Mouse (Mus musculus): ENCODE measurements around the gene Clca1. TPM values are rescaled to one million over a fixed set of nuclear protein-coding genes. Genes with fewer than 3 reads are reported as not detected.

Clca1 gene
- total and polyA plus RNA-seq, 3 experiments = 0.04 to 1.3 (median 0.30) TPM

DNA sequence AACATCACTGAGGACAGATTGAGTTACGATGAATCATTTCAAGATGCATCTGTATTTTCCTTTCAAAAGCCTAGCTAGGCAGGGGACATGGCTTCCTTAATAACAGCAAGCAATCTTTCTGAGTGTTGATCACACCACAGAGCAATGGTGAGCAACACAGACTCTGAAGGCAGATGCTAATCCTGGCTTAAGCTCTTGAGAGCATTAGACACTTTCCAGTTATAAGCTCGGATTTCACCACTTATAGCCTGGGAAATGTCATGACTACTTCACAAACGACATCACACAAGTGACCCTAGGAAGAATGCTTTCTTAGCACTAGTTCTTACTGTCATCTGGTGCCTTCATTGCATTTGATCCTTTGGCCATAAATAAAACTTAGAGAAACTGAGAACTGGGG is 4.5 kb downstream of the Clca1 start:
- H3K9ac ChIP-seq (ENCODE audit: insufficient read depth, low read depth) = no peak overlapping the region
- TF ChIP-seq SIN3A (IDR thresholded peaks at IDR 0.05; ENCODE audit: low read length) (no peak), BHLHE40 (IDR thresholded peaks at IDR 0.05; ENCODE audit: low read depth, low read length) (no peak), KAT2A (IDR thresholded peaks at IDR 0.05; ENCODE audit: insufficient replicate concordance, low read length) (no peak), ZNF384 (IDR thresholded peaks at IDR 0.05; ENCODE audit: low read depth, low read length) (no peak), ZMIZ1 (IDR thresholded peaks at IDR 0.05; ENCODE audit: low read depth, low read length) (no peak), NELFE (IDR thresholded peaks at IDR 0.05; ENCODE audit: low read depth, low read length) (no peak), HCFC1 (IDR thresholded peaks at IDR 0.05; ENCODE audit: low read depth, low read length) (no peak)
- no peaks in the 10 kb centered on the region for H3K36me3 ChIP-seq (replicated peaks in 1 of 2; ENCODE audit: control insufficient read depth in 1 of 2, insufficient read depth in 1 of 2, low read length in 1 of 2)
- peaks cover 0 to 12% of the 10 kb centered on the region in 2 experiments; a peak in 2 of 4 replicates for H3K4me1 ChIP-seq (ENCODE audit: control insufficient read depth in 1 of 2, insufficient read depth in 2 of 2)
- H3K27me3 ChIP-seq (replicated peaks) = no peaks in the 10 kb centered on the region
- H3K27ac ChIP-seq (ENCODE audit: insufficient read depth, low read depth) = no peak overlapping the region
- dilution Hi-C loops (cut with MboI; ENCODE audit: extremely low pct_ligation_motif_present, extremely low pct_unique_long_range_greater_than_20kb, low sequenced_read_pairs) (no loop called here), in situ Hi-C loops (cut with MboI; ENCODE audit: low pct_ligation_motif_present, low pct_unique_long_range_greater_than_20kb, low sequenced_read_pairs) (loop anchor here (5.0 kb wide), 1 partner anchor 69 kb away; the partner anchor contains the start of gene Clca2)
- no peaks in the 10 kb centered on the region for H3K79me2 ChIP-seq (replicated peaks; ENCODE audit: control insufficient read depth, extremely low read depth, insufficient read depth, poor library complexity, severe bottlenecking)
- no peaks in the 10 kb centered on the region for H3K9me3 ChIP-seq (replicated peaks; ENCODE audit: low read length)
- no peak overlapping the region for H3K4me2 ChIP-seq (ENCODE audit: insufficient read depth, low read depth, poor library complexity, severe bottlenecking)
- DNase-seq (ENCODE audit: extremely low read depth) = no peak
- no peak overlapping the region for H3K4me3 ChIP-seq (replicated peaks in 1 of 3; ENCODE audit: low read depth in 2 of 3, low read length in 2 of 3, poor library complexity in 1 of 3)

DNA sequence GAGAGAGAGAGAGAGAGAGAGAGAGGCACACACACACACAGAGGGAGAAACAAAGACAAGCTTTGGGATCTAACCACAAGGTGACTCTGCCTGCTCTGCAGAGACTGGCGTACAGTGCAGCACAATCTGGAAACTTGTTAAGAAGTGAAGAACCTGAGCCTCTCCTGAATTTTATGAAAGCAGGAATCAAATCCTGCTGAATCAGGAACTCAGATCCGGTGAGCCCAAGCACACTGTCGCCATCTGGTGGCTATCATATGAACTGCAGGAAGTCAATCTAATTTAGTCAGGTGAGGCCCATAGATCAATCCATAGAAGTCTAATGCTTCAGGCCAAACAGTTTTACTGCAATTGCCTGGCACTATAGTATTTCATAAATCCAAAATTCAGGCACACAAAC is 5.8 kb downstream of the Clca1 start:
- DNase-seq (ENCODE audit: extremely low read depth) = peak; percentile 76
- in situ Hi-C loops (cut with MboI; ENCODE audit: low pct_ligation_motif_present, low pct_unique_long_range_greater_than_20kb, low sequenced_read_pairs) = loop anchor here (5.0 kb wide), 1 partner anchor 71 kb away; the partner anchor contains the start of gene Clca2
- TF ChIP-seq UBTF (IDR thresholded peaks at IDR 0.05; ENCODE audit: low read depth, low read length) = no peak
- no peak for TF ChIP-seq NRF1 (IDR thresholded peaks at IDR 0.05; ENCODE audit: low read depth, low read length)
- TF ChIP-seq CHD2 (IDR thresholded peaks at IDR 0.05; ENCODE audit: low read length) = no peak
- peak; percentile 26; the same call in 1 of the 2 replicates for TF ChIP-seq BHLHE40 (IDR thresholded peaks at IDR 0.05; ENCODE audit: low read depth, low read length)
- peak; percentile 98 for TF ChIP-seq MAFK (IDR thresholded peaks at IDR 0.05; ENCODE audit: insufficient replicate concordance, low read length)
- TF ChIP-seq ELF1 (IDR thresholded peaks at IDR 0.05; ENCODE audit: low read depth, low read length) = 0 out of 2 replicates have a peak, but pooled peaks have one; percentile 41
- TF ChIP-seq POLR2A (IDR thresholded peaks at IDR 0.05; ENCODE audit: low read depth, low read length) = no peak
- no peak for TF ChIP-seq USF1 (IDR thresholded peaks at IDR 0.05; ENCODE audit: low read depth, low read length)
- peak; percentile 97 to 100 for TF ChIP-seq CTCF (conservative IDR thresholded peaks at IDR 0.05 in 1 of 2, IDR thresholded peaks at IDR 0.05 in 1 of 2; ENCODE audit: low read depth in 2 of 2, low read length in 2 of 2)
- TF ChIP-seq POLR2AphosphoS2 (IDR thresholded peaks at IDR 0.05; ENCODE audit: low read depth, low read length) = no peak
- no peak for TF ChIP-seq EP300 (IDR thresholded peaks at IDR 0.05; ENCODE audit: low read length)
- TF ChIP-seq ETS1 (conservative IDR thresholded peaks at IDR 0.05; ENCODE audit: low read depth, low read length) = no peak
- no peak for TF ChIP-seq MXI1 (IDR thresholded peaks at IDR 0.05; ENCODE audit: low read depth, low read length)
- TF ChIP-seq RAD21 (IDR thresholded peaks at IDR 0.05; ENCODE audit: low read depth, low read length) = peak; percentile 86
- TF ChIP-seq NELFE (IDR thresholded peaks at IDR 0.05; ENCODE audit: low read depth, low read length) = no peak
- TF ChIP-seq SMC3 (IDR thresholded peaks at IDR 0.05; ENCODE audit: low read depth, low read length) = peak; percentile 97
- no peak for TF ChIP-seq TBP (conservative IDR thresholded peaks at IDR 0.05; ENCODE audit: low read depth, low read length)
- no peak for TF ChIP-seq JUN (IDR thresholded peaks at IDR 0.05; ENCODE audit: insufficient read depth, low read depth, low read length)
- no peak for TF ChIP-seq USF2 (conservative IDR thresholded peaks at IDR 0.05; ENCODE audit: low read depth, low read length)
- TF ChIP-seq SIN3A (IDR thresholded peaks at IDR 0.05; ENCODE audit: low read length) = no peak
- TF ChIP-seq JUND (conservative IDR thresholded peaks at IDR 0.05; ENCODE audit: low read depth, low read length) = peak; percentile 8; the same call in 1 of the 2 replicates
- TF ChIP-seq PAX5 (IDR thresholded peaks at IDR 0.05; ENCODE audit: low read length) = no peak
- no peak for TF ChIP-seq MAZ (IDR thresholded peaks at IDR 0.05; ENCODE audit: low read depth, low read length)
- no peak for TF ChIP-seq HCFC1 (IDR thresholded peaks at IDR 0.05; ENCODE audit: low read depth, low read length)
- TF ChIP-seq MYC (IDR thresholded peaks at IDR 0.05; ENCODE audit: low read depth, low read length) = no peak
- no peak for TF ChIP-seq CHD1 (IDR thresholded peaks at IDR 0.05; ENCODE audit: low read depth, low read length)
- peak; percentile 63; the same call in 1 of the 2 replicates for TF ChIP-seq ZC3H11A (IDR thresholded peaks at IDR 0.05; ENCODE audit: low read depth, low read length)
- Histone ChIP-seq H3K9ac (ENCODE audit: insufficient read depth, low read depth) (no peak overlapping the region), H3K9me3 (replicated peaks; ENCODE audit: low read length) (no peaks in the 10 kb centered on the region), H3K36me3 (replicated peaks in 1 of 2; ENCODE audit: control insufficient read depth in 1 of 2, insufficient read depth in 1 of 2, low read length in 1 of 2) (no peaks in the 10 kb centered on the region), H3K4me2 (ENCODE audit: insufficient read depth, low read depth, poor library complexity, severe bottlenecking) (peak overlapping the region; percentile 27; the same call in 1 of the 2 replicates), H3K27me3 (replicated peaks) (no peaks in the 10 kb centered on the region), H3K79me2 (replicated peaks; ENCODE audit: control insufficient read depth, extremely low read depth, insufficient read depth, poor library complexity, severe bottlenecking) (no peaks in the 10 kb centered on the region), H3K27ac (ENCODE audit: insufficient read depth, low read depth) (no peak overlapping the region), H3K4me1 (ENCODE audit: control insufficient read depth in 1 of 2, insufficient read depth in 2 of 2) (peaks cover 0 to 4% of the 10 kb centered on the region in 2 experiments; a peak in 2 of 4 replicates), H3K4me3 (replicated peaks in 1 of 3; ENCODE audit: low read depth in 2 of 3, low read length in 2 of 3, poor library complexity in 1 of 3) (no peak overlapping the region)
- dilution Hi-C loops (cut with MboI; ENCODE audit: extremely low pct_ligation_motif_present, extremely low pct_unique_long_range_greater_than_20kb, low sequenced_read_pairs) = no loop called here
